Mouse (Mus musculus) CH12.LX (cell line): ENCODE results near the gene Cped1.

Experiments
- CHD2 ChIP-seq: IDR thresholded peaks from 2 replicates; pipeline ENCODE4 v1.6.1; 2011; ENCODE audit warnings: low read length, improper control_type of control experiment
- CTCF ChIP-seq, 2 experiments: IDR thresholded peaks in 1 of 2; conservative IDR thresholded peaks in 1 of 2; 2 replicates each; pipeline ENCODE4 v1.5.1; 2011 to 2012; ENCODE audit warnings: low read depth in 2 of 2, low read length in 2 of 2, improper control_type of control experiment in 1 of 2, inconsistent platforms in 1 of 2, mild to moderate bottlenecking in 1 of 2, moderate library complexity in 1 of 2
- HCFC1 ChIP-seq: IDR thresholded peaks from 2 replicates; pipeline ENCODE4 v1.6.1; 2012; ENCODE audit warnings: low read depth, mild to moderate bottlenecking, inconsistent platforms, low read length, improper control_type of control experiment
- JUN ChIP-seq: IDR thresholded peaks from 2 replicates; pipeline ENCODE4 v1.6.1; 2011; ENCODE audit warnings: low read depth, mild to moderate bottlenecking, low read length, improper control_type of control experiment, moderate library complexity; ENCODE audit not compliant: insufficient read depth
- JUND ChIP-seq: conservative IDR thresholded peaks from 2 replicates; pipeline ENCODE4 v1.6.1; 2011; ENCODE audit warnings: low read depth, low read length, improper control_type of control experiment
- MAX ChIP-seq: IDR thresholded peaks from 2 replicates; pipeline ENCODE4 v1.6.1; 2011; ENCODE audit warnings: low read length, improper control_type of control experiment
- MYC ChIP-seq: IDR thresholded peaks from 2 replicates; pipeline ENCODE4 v1.6.1; 2011; ENCODE audit warnings: low read depth, mild to moderate bottlenecking, improper control_type of control experiment, low read length
- NELFE ChIP-seq: IDR thresholded peaks from 2 replicates; pipeline ENCODE4 v1.6.1; 2011; ENCODE audit warnings: low read depth, low read length, improper control_type of control experiment
- POLR2A ChIP-seq: IDR thresholded peaks from 2 replicates; pipeline ENCODE4 v1.6.1; 2011; ENCODE audit warnings: low read depth, mild to moderate bottlenecking, improper control_type of control experiment, low read length
- POLR2AphosphoS2 ChIP-seq: IDR thresholded peaks from 2 replicates; pipeline ENCODE4 v1.6.1; 2011; ENCODE audit warnings: low read depth, low read length, improper control_type of control experiment
- RAD21 ChIP-seq: IDR thresholded peaks from 2 replicates; pipeline ENCODE4 v1.6.1; 2011; ENCODE audit warnings: low read depth, mild to moderate bottlenecking, low read length, improper control_type of control experiment, moderate library complexity
- SIN3A ChIP-seq: IDR thresholded peaks from 2 replicates; pipeline ENCODE4 v1.6.1; 2012; ENCODE audit warnings: low read length, improper control_type of control experiment, inconsistent platforms
- SMC3 ChIP-seq: IDR thresholded peaks from 2 replicates; pipeline ENCODE4 v1.6.1; 2011; ENCODE audit warnings: low read depth, low read length, improper control_type of control experiment
- TBP ChIP-seq: conservative IDR thresholded peaks from 2 replicates; pipeline ENCODE4 v1.6.1; 2011; ENCODE audit warnings: low read depth, low read length, improper control_type of control experiment

DNA sequence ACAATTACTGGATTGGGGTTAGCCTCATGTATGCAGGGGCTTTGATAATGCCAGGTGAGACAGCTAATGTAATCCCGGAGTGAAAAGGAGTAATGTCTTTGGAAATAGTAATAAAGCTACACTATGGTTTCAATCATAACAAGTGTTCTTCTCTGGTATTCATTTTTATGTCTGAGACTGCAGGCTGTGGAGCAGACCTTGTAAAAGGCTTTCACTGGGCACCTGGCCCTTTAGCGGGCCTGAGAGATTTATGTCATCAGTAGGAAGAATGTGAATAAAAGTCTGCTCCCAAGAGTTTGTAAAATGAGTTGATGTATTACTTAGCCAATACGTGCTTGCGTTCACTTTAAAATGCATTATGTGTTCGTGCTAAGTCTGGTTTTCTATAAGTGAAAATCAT, 108.1 kb downstream of the Cped1 start:
- TF ChIP-seq POLR2AphosphoS2 = no peak
- TF ChIP-seq JUN = no peak
- TF ChIP-seq CTCF (conservative IDR thresholded peaks at IDR 0.05 in 1 of 2, IDR thresholded peaks at IDR 0.05 in 1 of 2; ENCODE audit: low read depth in 2 of 2, low read length in 2 of 2) = no peak
- no peak for TF ChIP-seq NELFE
- no peak for TF ChIP-seq JUND
- no peak for TF ChIP-seq HCFC1
- TF ChIP-seq TBP = no peak
- no peak for TF ChIP-seq POLR2A
- TF ChIP-seq RAD21 = no peak
- no peak for TF ChIP-seq CHD2
- TF ChIP-seq MYC = no peak
- no peak for TF ChIP-seq SIN3A
- no peak for TF ChIP-seq MAX
- no peak for TF ChIP-seq SMC3
